Mouse (Mus musculus): ENCODE measurements around the gene Hebp1.

GRCm38 (mm10) chr6:135143151-135143550 lies 54.7 kb downstream of the Hebp1 start:
- no peak for TF ChIP-seq CTCF (IDR thresholded peaks at IDR 0.05; ENCODE audit: insufficient read depth, low read depth, low read length)
- no peak for TF ChIP-seq POLR2A (IDR thresholded peaks at IDR 0.05; ENCODE audit: insufficient read depth, low read depth, low read length)
